Mouse (Mus musculus) embryonic fibroblast, embryonic 13.5 days (primary cell): ENCODE data around the gene Uqcrq. TPM values are rescaled to one million over a fixed set of nuclear protein-coding genes. Genes with fewer than 3 reads are reported as not detected.

Experiments
- H3K27ac ChIP-seq: 2 replicates; pipeline ENCODE4 v1.5.1; 2012; ENCODE audit warnings: low read length, control low read depth, inconsistent platforms; ENCODE audit not compliant: insufficient read depth
- H3K4me1 ChIP-seq: 2 replicates; pipeline ENCODE4 v1.6.1; 2011; ENCODE audit warnings: low read length; ENCODE audit not compliant: control insufficient read depth, insufficient read depth
- H3K4me3 ChIP-seq: 2 replicates; pipeline ENCODE4 v1.5.1; 2011; ENCODE audit warnings: mild to moderate bottlenecking, control low read depth, low read length; ENCODE audit not compliant: insufficient read depth
- CTCF ChIP-seq: IDR thresholded peaks from 2 replicates; pipeline ENCODE4 v1.5.1; 2011; ENCODE audit warnings: mild to moderate bottlenecking, control low read depth, low read length, moderate library complexity, borderline replicate concordance; ENCODE audit not compliant: insufficient read depth
- POLR2A ChIP-seq: IDR thresholded peaks from 2 replicates; pipeline ENCODE4 v1.6.1; 2011; ENCODE audit warnings: low read depth, mild to moderate bottlenecking, control low read depth, low read length, moderate library complexity
- polyA plus RNA-seq: library from polyadenylated mRNA; stranded (reverse); fragments of >200 nt; gene quantifications from 2 replicates; pipeline ENCODE4 v1.2.4, GENCODE M21; 2011; ENCODE audit warnings: low read depth; ENCODE audit not compliant: missing spikeins, insufficient read length

Uqcrq gene
- polyA plus RNA-seq, 1 experiment: 361 TPM

GRCm38 (mm10) chr11:53423036-53423435 is 7.6 kb downstream of the Uqcrq start, which contains the start of gene Leap2:
Gene Leap2, minus strand, starts transcription at chr11:53423170.
- Histone ChIP-seq H3K27ac (no peak within 1 kb of the TSS), H3K4me1 (no peaks in the 10 kb centered on the region), H3K4me3 (no peak within 1 kb of the TSS)
- TF ChIP-seq POLR2A (no peak), CTCF (no peak)

- no peaks in the 10 kb centered on the region for H3K4me1 ChIP-seq
- no peak overlapping the region for H3K27ac ChIP-seq
- TF ChIP-seq POLR2A (no peak), CTCF (no peak)
- no peak overlapping the region for H3K4me3 ChIP-seq
Observed at GRCm38 (mm10) chr11:53418048-53418447, 12.6 kb downstream of the Uqcrq start.

DNA sequence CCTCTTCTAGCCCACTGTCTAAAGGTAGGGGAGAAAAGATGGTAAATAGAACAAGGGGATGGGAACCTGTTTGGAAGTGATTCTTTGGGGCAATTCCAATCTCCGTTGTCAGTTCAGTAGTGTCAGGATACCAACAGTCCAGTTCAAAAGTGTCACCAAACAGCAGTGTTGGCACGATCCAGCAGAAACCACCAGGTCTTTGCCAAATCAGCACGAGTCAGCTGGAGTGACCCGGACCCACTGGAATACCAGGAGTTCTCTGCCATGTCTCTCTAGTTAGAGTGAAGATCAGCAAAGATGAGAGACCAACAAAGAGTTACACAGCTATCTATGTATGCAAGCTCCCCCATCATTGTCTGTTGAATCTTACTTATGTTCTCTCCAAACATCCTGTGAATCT is 16.8 kb downstream of the Uqcrq start:
- Histone ChIP-seq H3K27ac (no peak overlapping the region), H3K4me1 (no peaks in the 10 kb centered on the region), H3K4me3 (no peak overlapping the region)
- TF ChIP-seq CTCF (no peak), POLR2A (no peak)

- Histone ChIP-seq H3K27ac (no peak overlapping the region), H3K4me1 (no peaks in the 10 kb centered on the region), H3K4me3 (no peak overlapping the region)
- no peak for TF ChIP-seq CTCF
- no peak for TF ChIP-seq POLR2A
Observed at GRCm38 (mm10) chr11:53411738-53412137, 18.9 kb downstream of the Uqcrq start.

- Histone ChIP-seq H3K27ac (no peak overlapping the region), H3K4me1 (no peaks in the 10 kb centered on the region), H3K4me3 (no peak overlapping the region)
- TF ChIP-seq CTCF (no peak), POLR2A (no peak)
Observed at GRCm38 (mm10) chr11:53403638-53404037, 27.0 kb downstream of the Uqcrq start.

DNA sequence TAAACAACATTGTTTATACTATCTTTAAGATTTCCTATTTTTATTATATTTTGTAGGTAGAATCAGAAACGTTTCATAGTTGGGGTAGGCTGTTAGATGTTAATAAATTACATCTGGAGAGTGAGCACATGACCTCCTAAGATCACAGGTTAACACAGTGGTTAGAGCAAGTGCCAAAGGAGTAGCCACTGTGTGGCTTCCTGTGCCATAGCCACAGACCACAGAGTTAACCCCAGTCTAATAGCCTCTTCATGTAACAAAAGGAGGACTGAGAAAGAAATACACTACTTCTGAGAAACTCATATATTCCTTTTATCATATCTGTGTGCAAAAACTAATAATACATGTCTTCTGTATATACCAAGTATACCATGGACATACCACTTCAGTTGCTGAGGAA is 36.8 kb downstream of the Uqcrq start:
- no peaks in the 10 kb centered on the region for H3K4me1 ChIP-seq

DNA sequence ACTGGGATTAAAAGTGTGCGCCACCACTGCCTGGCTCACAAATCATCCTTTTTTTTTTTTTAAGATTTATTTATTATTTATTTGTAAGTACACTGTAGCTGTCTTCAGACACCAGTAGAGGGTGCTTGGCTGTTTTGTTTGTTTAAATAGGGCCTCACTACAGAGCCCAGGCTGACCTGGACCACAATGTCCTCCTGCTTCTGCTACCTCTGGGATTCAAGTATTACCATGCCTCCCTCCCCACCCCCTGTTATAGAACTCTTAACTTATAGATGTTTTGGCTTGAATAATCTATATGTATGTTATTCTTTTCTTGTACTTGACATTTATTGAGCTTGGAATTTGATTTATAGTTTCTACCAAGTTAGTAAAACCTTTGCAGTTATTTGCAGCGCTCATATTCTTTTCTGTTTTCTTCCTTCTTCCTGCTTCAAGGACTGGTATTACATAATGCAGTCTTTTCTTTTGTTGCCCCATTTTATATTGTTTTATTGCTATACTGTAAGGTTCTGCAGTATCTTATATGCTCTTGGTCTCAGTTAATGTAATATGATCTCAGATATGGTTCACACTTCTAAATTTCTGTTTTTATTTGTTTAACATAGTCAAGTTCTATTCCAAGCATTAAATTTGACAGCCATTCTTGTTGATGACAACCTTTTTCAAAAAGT is 46.7 kb downstream of the Uqcrq start:
- no peaks in the 10 kb centered on the region for H3K4me1 ChIP-seq
- H3K4me3 ChIP-seq: no peak overlapping the region
- H3K27ac ChIP-seq: no peak overlapping the region
- TF ChIP-seq CTCF: no peak
- no peak for TF ChIP-seq POLR2A

More for the DNA sequence above, 36.8 kb downstream of the Uqcrq start:
- H3K4me3 ChIP-seq: no peak overlapping the region
- TF ChIP-seq CTCF (no peak), POLR2A (no peak)
- no peak overlapping the region for H3K27ac ChIP-seq

- TF ChIP-seq CTCF (no peak), POLR2A (no peak)
- H3K27ac ChIP-seq: no peak overlapping the region
- no peak overlapping the region for H3K4me3 ChIP-seq
- no peaks in the 10 kb centered on the region for H3K4me1 ChIP-seq
Observed at GRCm38 (mm10) chr11:53378918-53379317, 51.7 kb downstream of the Uqcrq start.

Other genes starting within 250 kb of the Uqcrq start
- 229 and 302 TPM in 2 replicates for gene Hspa4, start 130.4 kb downstream of the Uqcrq start, polyA plus RNA-seq
- gene Zcchc10, start 106.2 kb downstream of the Uqcrq start, polyA plus RNA-seq: 17.8 and 22.8 TPM in 2 replicates
- 317 and 343 TPM in 2 replicates for gene Aff4, start 80.0 kb downstream of the Uqcrq start, polyA plus RNA-seq
- not detected in 2 replicates for gene Leap2, start 7.7 kb downstream of the Uqcrq start, polyA plus RNA-seq
- gene Gdf9, start 192 bp upstream of the Uqcrq start, polyA plus RNA-seq: 0.68 and 1.2 TPM in 2 replicates
- gene Gm10447, start 26.3 kb upstream of the Uqcrq start, polyA plus RNA-seq: 0.22 TPM in 1 of 2 replicates, not detected in the other
- 2.4 and 3.0 TPM in 2 replicates for gene Shroom1, start 26.4 kb upstream of the Uqcrq start, polyA plus RNA-seq
- not detected in 2 replicates for gene Gm9837, start 39.6 kb upstream of the Uqcrq start, polyA plus RNA-seq
- gene Gm9945, start 49.3 kb upstream of the Uqcrq start, polyA plus RNA-seq: not detected in 2 replicates
- not detected in 2 replicates for gene Sowaha, start 49.4 kb upstream of the Uqcrq start, polyA plus RNA-seq
- 88.6 and 91.6 TPM in 2 replicates for gene Sept8, start 88.4 kb upstream of the Uqcrq start, polyA plus RNA-seq
- 27.3 and 35.3 TPM in 2 replicates for gene Kif3a, start 136.5 kb upstream of the Uqcrq start, polyA plus RNA-seq
- gene Il4, start 187.8 kb upstream of the Uqcrq start, polyA plus RNA-seq: not detected in 2 replicates
- gene Il13, start 203.9 kb upstream of the Uqcrq start, polyA plus RNA-seq: not detected in 2 replicates